In the genomic region with DNA sequence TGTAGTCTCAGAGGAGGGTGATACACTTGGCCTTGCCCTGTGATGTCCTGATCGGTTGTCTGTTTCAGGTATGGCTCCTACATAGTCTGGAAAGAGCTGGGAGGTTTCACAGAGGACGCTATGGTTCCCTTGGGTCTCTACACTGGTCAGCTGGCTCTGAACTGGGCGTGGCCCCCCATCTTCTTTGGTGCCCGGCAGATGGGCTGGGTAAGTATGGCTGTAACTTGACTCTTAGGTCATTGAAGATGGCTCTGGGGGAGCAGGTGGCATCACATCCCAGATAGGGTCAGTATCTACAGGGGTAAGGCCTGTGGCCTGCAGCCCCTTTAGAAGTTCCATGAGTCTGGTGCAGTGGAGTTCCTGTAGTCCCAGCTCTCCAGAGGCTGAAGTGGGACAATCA, we compare ENCODE assay signal across 1 mouse cellular context.
A peak's percentile ranks its signal among the peaks of the same experiment; 100 is the strongest.
TF ChIP-seq lines count a peak whose summit lies in the region.

No protein-coding gene starts in this region.

TF ChIP-seq in MEL, 35 proteins besides CTCF, POLR2A, EP300 and RAD21:
- TF ChIP-seq POLR2AphosphoS2 (IDR thresholded peaks at IDR 0.05; ENCODE audit: low read length) (peak; percentile 23; the same call in 1 of the 2 replicates), MAX (IDR thresholded peaks at IDR 0.05; ENCODE audit: low read length) (no peak)
